Comparison of ENCODE assay signal across 44 mouse cellular contexts in the genomic region with DNA sequence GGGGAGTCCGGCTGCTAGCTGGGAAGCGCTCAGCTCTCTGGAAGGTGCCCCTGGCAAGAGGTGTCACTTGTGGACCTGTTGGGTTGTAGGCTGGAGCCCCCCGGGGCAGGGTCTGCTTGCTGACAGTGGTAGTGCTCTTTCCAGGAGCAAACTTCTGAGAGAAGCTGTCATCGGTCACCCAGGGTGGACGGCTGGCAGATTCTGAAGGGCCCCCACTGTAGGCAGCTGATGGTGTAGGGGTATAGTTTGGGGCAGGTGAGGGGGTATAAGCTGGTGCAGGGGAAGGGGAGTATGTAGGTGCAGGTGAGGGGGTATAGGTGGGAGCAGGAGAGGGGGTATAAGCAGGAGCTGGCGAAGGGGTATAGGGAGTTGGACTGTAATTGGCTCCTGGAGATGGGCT. TPM values are rescaled to one million over a fixed set of nuclear protein-coding genes. Genes with fewer than 3 reads are reported as not detected.
A peak's percentile ranks its signal among the peaks of the same experiment; 100 is the strongest.
DNase-seq lines count a peak whose midpoint lies in the region; ATAC-seq and TF ChIP-seq lines count a peak whose summit lies in the region.
"Had no signal": no experiment of that assay in that cellular context is flagged by ENCODE, and none has a peak within 500 bp of the region (broad histone marks: within the 10 kb centered on the region; RNA-seq: fewer than 3 reads in every experiment).

No protein-coding gene starts in this region.

- peak overlapping the region; percentile 89 for H3K27ac ChIP-seq in gastrocnemius, adult 2 months
- peak overlapping the region; percentile 97 for H3K27ac ChIP-seq in heart, embryonic 12.5 days (ENCODE audit: poor library complexity, severe bottlenecking)
- H3K27ac ChIP-seq in heart, postnatal 0 days (ENCODE audit: low read depth): peak overlapping the region; percentile 93
- peak overlapping the region; percentile 78 for H3K27ac ChIP-seq in stomach, postnatal 0 days (replicated peaks)
- H3K27ac ChIP-seq: embryonic facial prominence, embryonic 10.5 days; embryonic facial prominence, embryonic 15.5 days; forebrain, embryonic 12.5 days; hindbrain, postnatal 0 days; kidney, embryonic 15.5 days; left cerebral cortex, adult 2 months; limb, embryonic 13.5 days; lung, embryonic 15.5 days; midbrain, embryonic 12.5 days had no signal

- intact Hi-C loops in gastrocnemius, adult 2 months (cut with DNase I): no loop called here

- peak overlapping the region; percentile 26 for H3K4me3 ChIP-seq in gastrocnemius, adult 2 months
- no peak overlapping the region for H3K4me3 ChIP-seq in heart, embryonic 12.5 days
- H3K4me3 ChIP-seq in heart, postnatal 0 days (ENCODE audit: low read depth, low read length): no peak overlapping the region; the same call in 1 of the 2 replicates
- H3K4me3 ChIP-seq in stomach, postnatal 0 days (ENCODE audit: low read depth, low read length): no peak overlapping the region
- H3K4me3 ChIP-seq: embryonic facial prominence, embryonic 10.5 days; embryonic facial prominence, embryonic 15.5 days; forebrain, embryonic 12.5 days; hindbrain, embryonic 12.5 days; kidney, embryonic 15.5 days; left cerebral cortex, adult 2 months; limb, embryonic 13.5 days; lung, embryonic 15.5 days; megakaryocyte, embryonic 14.5 days; midbrain, embryonic 12.5 days had no signal

- no peaks in the 10 kb centered on the region for H3K9me3 ChIP-seq in heart, embryonic 12.5 days (replicated peaks)
- no peaks in the 10 kb centered on the region for H3K9me3 ChIP-seq in heart, postnatal 0 days (replicated peaks; ENCODE audit: control insufficient read depth, low read length)
- no peaks in the 10 kb centered on the region for H3K9me3 ChIP-seq in stomach, postnatal 0 days (ENCODE audit: control insufficient read depth, low read length)
- H3K9me3 ChIP-seq: embryonic facial prominence, embryonic 10.5 days; embryonic facial prominence, embryonic 15.5 days; forebrain, embryonic 12.5 days; hindbrain, embryonic 12.5 days; kidney, embryonic 15.5 days; limb, embryonic 13.5 days; lung, embryonic 15.5 days; megakaryocyte, embryonic 14.5 days; midbrain, embryonic 12.5 days had no signal

- peaks cover 57% of the 10 kb centered on the region for H3K36me3 ChIP-seq in heart, embryonic 12.5 days
- H3K36me3 ChIP-seq in heart, postnatal 0 days (replicated peaks; ENCODE audit: control insufficient read depth, insufficient read depth, low read length): peaks cover 55% of the 10 kb centered on the region
- H3K36me3 ChIP-seq in stomach, postnatal 0 days (ENCODE audit: control insufficient read depth, insufficient read depth, low read length): no peaks in the 10 kb centered on the region
- H3K36me3 ChIP-seq: embryonic facial prominence, embryonic 10.5 days; embryonic facial prominence, embryonic 15.5 days; forebrain, embryonic 12.5 days; hindbrain, embryonic 12.5 days; kidney, embryonic 15.5 days; limb, embryonic 13.5 days; lung, embryonic 15.5 days; midbrain, embryonic 12.5 days had no signal

- no peaks in the 10 kb centered on the region for H3K27me3 ChIP-seq in heart, embryonic 12.5 days (replicated peaks)
- 0 out of 2 replicates have a peak, but pooled peaks cover 5% of the 10 kb centered on the region for H3K27me3 ChIP-seq in heart, postnatal 0 days (ENCODE audit: control insufficient read depth, insufficient read depth, low read length)
- H3K27me3 ChIP-seq in stomach, postnatal 0 days (ENCODE audit: control insufficient read depth, insufficient read depth, low read length): no peaks in the 10 kb centered on the region
- H3K27me3 ChIP-seq: CH12.LX; embryonic facial prominence, embryonic 15.5 days had no signal

- H3K9ac ChIP-seq in heart, embryonic 12.5 days: peak overlapping the region; percentile 18
- peak overlapping the region; percentile 44; the same call in 1 of the 2 replicates for H3K9ac ChIP-seq in heart, postnatal 0 days (replicated peaks; ENCODE audit: low read depth, low read length)
- H3K9ac ChIP-seq in stomach, postnatal 0 days (ENCODE audit: low read length): no peak overlapping the region
- H3K9ac ChIP-seq: embryonic facial prominence, embryonic 15.5 days; forebrain, embryonic 12.5 days; forebrain, postnatal 0 days; hindbrain, embryonic 12.5 days; kidney, embryonic 15.5 days; limb, embryonic 13.5 days; lung, embryonic 15.5 days; midbrain, embryonic 12.5 days had no signal

- TF ChIP-seq EP300 in heart, postnatal 0 days (IDR thresholded peaks at IDR 0.05; ENCODE audit: low read depth): no peak
- TF ChIP-seq EP300 in stomach, postnatal 0 days (optimal IDR thresholded peaks at IDR 0.05): no peak

- H3K4me2 ChIP-seq in heart, embryonic 12.5 days: peak overlapping the region; percentile 31
- no peak overlapping the region; the same call in 1 of the 2 replicates for H3K4me2 ChIP-seq in heart, postnatal 0 days (ENCODE audit: low read depth, low read length)
- H3K4me2 ChIP-seq in stomach, postnatal 0 days (replicated peaks; ENCODE audit: low read depth): no peak overlapping the region
- H3K4me2 ChIP-seq: embryonic facial prominence, embryonic 15.5 days; forebrain, embryonic 12.5 days; hindbrain, embryonic 12.5 days; kidney, embryonic 15.5 days; limb, embryonic 13.5 days; liver, embryonic 11.5 days; lung, embryonic 15.5 days; midbrain, embryonic 12.5 days had no signal

- TF ChIP-seq CTCF in gastrocnemius, adult 2 months (IDR thresholded peaks at IDR 0.05): no peak
- TF ChIP-seq CTCF in heart, postnatal 0 days (IDR thresholded peaks at IDR 0.05; ENCODE audit: low read depth): no peak
- TF ChIP-seq CTCF in stomach, postnatal 0 days (IDR thresholded peaks at IDR 0.05; ENCODE audit: low read depth): no peak

- no peak; the same call in 1 of the 2 replicates for ATAC-seq in heart, embryonic 12.5 days (ENCODE audit: insufficient number of reproducible peaks, low FRiP score)
- peak; percentile 1; the same call in 1 of the 2 replicates for ATAC-seq in heart, postnatal 0 days (ENCODE audit: insufficient read depth, low read depth)
- ATAC-seq in stomach, postnatal 0 days (ENCODE audit: low FRiP score, low TSS enrichment): no peak
- ATAC-seq: activated CD4-positive, CD25-positive, alpha-beta regulatory T cell, adult 4 months; forebrain, postnatal 0 days; hindbrain, postnatal 0 days had no signal

- 55% methylated on average over 6 of the region's 6 CpGs for WGBS in heart, embryonic 12.5 days
- 43% methylated on average over 6 of the region's 6 CpGs for WGBS in heart, postnatal 0 days
- WGBS in stomach, postnatal 0 days: 76% methylated on average over 6 of the region's 6 CpGs

- DNase-seq in gastrocnemius, adult 2 months: no peak
- no peak for DNase-seq in gastrocnemius, adult 18-20 months (ENCODE audit: low spot score)
- no peak for DNase-seq in heart, adult 18-20 months
- DNase-seq in heart, postnatal 0 days (ENCODE audit: low spot score): no peak
- DNase-seq in stomach, postnatal 0 days (ENCODE audit: low spot score): no peak
- no peak for DNase-seq in natural killer cell, adult 2 months (ENCODE audit: low spot score in 2 of 2)
- DNase-seq: adrenal gland, adult 2 months; cerebellum, adult 8-10 months; cerebellum, postnatal 25 days; forebrain, postnatal 0 days; gastrocnemius, postnatal 14 days; kidney, adult 18-20 months; kidney, postnatal 25 days; retina, postnatal 1 day; right cerebral cortex, postnatal 14 days; thymus, postnatal 14 days had no signal

- peaks cover 57% of the 10 kb centered on the region for H3K4me1 ChIP-seq in heart, embryonic 12.5 days (replicated peaks)
- peaks cover 49% of the 10 kb centered on the region for H3K4me1 ChIP-seq in heart, postnatal 0 days (ENCODE audit: control insufficient read depth, insufficient read depth)
- peaks cover 9% of the 10 kb centered on the region for H3K4me1 ChIP-seq in stomach, postnatal 0 days (replicated peaks; ENCODE audit: control insufficient read depth, insufficient read depth)
- H3K4me1 ChIP-seq: midbrain, embryonic 12.5 days had no signal

RNA-seq across cellular contexts. Expression of gene 9230112D13Rik, which starts 21.4 kb away (rescaled TPM):
- total RNA-seq in gastrocnemius, adult 2 months (2021): not detected
- not detected for total RNA-seq in gastrocnemius, adult 18-20 months (2021)
- not detected in 2 replicates for polyA plus RNA-seq in heart, embryonic 12.5 days (2016; fragmentation: Nextera tagmentation; extraction: Ambion mirVana)
- total RNA-seq in heart, adult 18-20 months (2021): not detected
- total RNA-seq in heart, postnatal 0 days (2014; rRNA removed; ENCODE audit: low replicate concordance): not detected in 2 replicates
- not detected in 2 replicates for polyA plus RNA-seq in heart, postnatal 0 days (2015; fragmentation: Nextera tagmentation; extraction: Ambion mirVana)
- not detected in 2 replicates for polyA plus RNA-seq in stomach, postnatal 0 days (2015; fragmentation: Nextera tagmentation; extraction: Ambion mirVana)
- total RNA-seq: adrenal gland, adult 2 months; adrenal gland, postnatal 4 days; ES-E14; forebrain, postnatal 0 days; gastrocnemius, postnatal 14 days; granulocyte monocyte progenitor cell, adult 5-6 weeks; hindbrain, postnatal 0 days; layer of hippocampus, adult 18-20 months; layer of hippocampus, postnatal 10 days; left cerebral cortex, adult 2 months; left cerebral cortex, postnatal 25 days; midbrain, postnatal 0 days had no signal
- polyA plus RNA-seq: activated CD4-positive, CD25-positive, alpha-beta regulatory T cell, adult 4 months; adrenal gland, adult 2 months; C2C12; embryonic facial prominence, embryonic 10.5 days; embryonic facial prominence, embryonic 15.5 days; forebrain, embryonic 12.5 days; forebrain, postnatal 0 days; hindbrain, embryonic 12.5 days; hindbrain, postnatal 0 days; kidney, embryonic 15.5 days; limb, embryonic 13.5 days; liver, embryonic 11.5 days; liver, embryonic 16.5 days; lung, embryonic 15.5 days; midbrain, embryonic 12.5 days; midbrain, postnatal 0 days; neural tube, embryonic 14.5 days; small intestine, adult 2 months; stomach, embryonic 14.5 days had no signal

RNA-seq across cellular contexts. Expression of gene Bmpr1a, which starts 40.9 kb away (rescaled TPM):
- total RNA-seq in gastrocnemius, adult 2 months (2021): 10 to 100 TPM; 49.4 to 54.1 TPM
- 10 to 100 TPM; 46.3 to 47.4 TPM for total RNA-seq in gastrocnemius, adult 18-20 months (2021)
- 53.9 and 58.0 TPM in 2 replicates for polyA plus RNA-seq in heart, embryonic 12.5 days (2016; fragmentation: Nextera tagmentation; extraction: Ambion mirVana)
- 10 to 100 TPM; 52.9 to 56.9 TPM for total RNA-seq in heart, adult 18-20 months (2021)
- 99.5 and 130 TPM in 2 replicates for total RNA-seq in heart, postnatal 0 days (2014; rRNA removed; ENCODE audit: low replicate concordance)
- polyA plus RNA-seq in heart, postnatal 0 days (2015; fragmentation: Nextera tagmentation; extraction: Ambion mirVana): 37.2 and 38.6 TPM in 2 replicates
- polyA plus RNA-seq in stomach, postnatal 0 days (2015; fragmentation: Nextera tagmentation; extraction: Ambion mirVana): 27.0 and 29.0 TPM in 2 replicates

RNA-seq across cellular contexts. Expression of gene Ldb3, which starts 44.5 kb away (rescaled TPM):
- total RNA-seq in gastrocnemius, adult 2 months (2021): 1,000 to 10,000 TPM; 1,886 to 2,548 TPM
- 1,000 to 10,000 TPM; 2,008 to 2,153 TPM for total RNA-seq in gastrocnemius, adult 18-20 months (2021)
- 226 and 239 TPM in 2 replicates for polyA plus RNA-seq in heart, embryonic 12.5 days (2016; fragmentation: Nextera tagmentation; extraction: Ambion mirVana)
- 1,000 to 10,000 TPM; 1,008 to 1,034 TPM for total RNA-seq in heart, adult 18-20 months (2021)
- total RNA-seq in heart, postnatal 0 days (2014; rRNA removed; ENCODE audit: low replicate concordance): 518 and 526 TPM in 2 replicates
- 376 and 380 TPM in 2 replicates for polyA plus RNA-seq in heart, postnatal 0 days (2015; fragmentation: Nextera tagmentation; extraction: Ambion mirVana)
- 1.6 and 1.7 TPM in 2 replicates for polyA plus RNA-seq in stomach, postnatal 0 days (2015; fragmentation: Nextera tagmentation; extraction: Ambion mirVana)
- total RNA-seq: granulocyte monocyte progenitor cell, adult 5-6 weeks had no signal
- polyA plus RNA-seq: activated CD4-positive, CD25-positive, alpha-beta regulatory T cell, adult 4 months; embryonic facial prominence, embryonic 10.5 days had no signal

RNA-seq across cellular contexts. Expression of gene Opn4, which starts 55.9 kb away (rescaled TPM):
- total RNA-seq in gastrocnemius, adult 2 months (2021): not detected
- total RNA-seq in gastrocnemius, adult 18-20 months (2021): not detected
- polyA plus RNA-seq in heart, embryonic 12.5 days (2016; fragmentation: Nextera tagmentation; extraction: Ambion mirVana): 4.3 and 4.9 TPM in 2 replicates
- total RNA-seq in heart, adult 18-20 months (2021): 1 to 10 TPM; 1.9 to 2.5 TPM
- total RNA-seq in heart, postnatal 0 days (2014; rRNA removed; ENCODE audit: low replicate concordance): 5.9 and 8.6 TPM in 2 replicates
- polyA plus RNA-seq in heart, postnatal 0 days (2015; fragmentation: Nextera tagmentation; extraction: Ambion mirVana): 8.4 and 8.7 TPM in 2 replicates
- not detected in 2 replicates for polyA plus RNA-seq in stomach, postnatal 0 days (2015; fragmentation: Nextera tagmentation; extraction: Ambion mirVana)
- total RNA-seq: adrenal gland, postnatal 4 days; CH12.LX; gastrocnemius, postnatal 14 days; granulocyte monocyte progenitor cell, adult 5-6 weeks; hindbrain, postnatal 0 days; layer of hippocampus, adult 18-20 months; layer of hippocampus, postnatal 10 days; left cerebral cortex, adult 2 months; left cerebral cortex, postnatal 25 days; midbrain, postnatal 0 days had no signal
- polyA plus RNA-seq: activated CD4-positive, CD25-positive, alpha-beta regulatory T cell, adult 4 months; C2C12; hindbrain, embryonic 12.5 days; limb, embryonic 13.5 days; liver, embryonic 11.5 days; midbrain, embryonic 12.5 days; neural tube, embryonic 14.5 days; small intestine, adult 2 months; stomach, embryonic 14.5 days; urinary bladder, adult 2 months had no signal
